Mouse (Mus musculus): Measurements from ENCODE around the gene Ugt8a.

GRCm38 (mm10) chr3:125874371-125874770 is 64.0 kb downstream of the Ugt8a start:
- TF ChIP-seq CTCF (IDR thresholded peaks at IDR 0.05): no peak
- TF ChIP-seq POLR2A (IDR thresholded peaks at IDR 0.05; ENCODE audit: insufficient read depth, low read depth, low read length): no peak
- no peak for TF ChIP-seq EP300 (IDR thresholded peaks at IDR 0.05; ENCODE audit: insufficient read depth, low read depth, low read length)

Data from heart, adult 2 months (tissue).